Mouse (Mus musculus) adrenal gland, adult 2 months (tissue): ENCODE measurements at regions not wholly inside any gene's neighbourhood (a gene's known extent, or its start where the extent isn't known, plus 50 kb on each side); places are given as distances from the start of the nearest gene placed in this dataset.
A peak's percentile ranks its signal among the peaks of the same experiment; 100 is the strongest.

Source experiments
- DNase-seq: peaks from one replicate; pipeline ENCODE4 v3.0.0; 2021

GRCm38 (mm10) chr2:115126625-115127369, 454.7 kb upstream of the BC052040 start:
- DNase-seq, result no peak

GRCm38 (mm10) chr2:115131746-115132145, 449.8 kb upstream of the BC052040 start:
- peak; percentile 22 for DNase-seq

GRCm38 (mm10) chr2:115132165-115132592, 449.3 kb upstream of the BC052040 start:
- DNase-seq, result no peak

DNA sequence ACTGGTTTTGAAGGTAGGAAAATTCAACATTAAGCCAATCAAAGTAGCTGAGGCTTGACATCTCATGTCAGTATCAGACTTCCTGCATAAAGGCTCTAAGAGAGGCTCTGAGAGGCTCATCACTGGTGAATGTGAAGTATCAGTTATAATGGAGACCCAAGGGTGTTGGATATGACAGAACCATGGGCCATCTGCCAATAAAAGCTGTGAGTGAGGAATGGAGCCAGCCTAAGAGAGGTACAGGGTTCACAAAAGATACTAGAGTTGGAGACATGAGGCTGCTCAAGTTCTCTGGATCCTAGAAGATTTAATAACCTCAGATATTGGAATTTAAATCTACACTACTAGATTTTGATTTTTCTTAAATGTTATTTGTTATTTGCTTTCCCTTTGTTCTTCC, 440.1 kb upstream of the BC052040 start:
- no peak for DNase-seq

DNA sequence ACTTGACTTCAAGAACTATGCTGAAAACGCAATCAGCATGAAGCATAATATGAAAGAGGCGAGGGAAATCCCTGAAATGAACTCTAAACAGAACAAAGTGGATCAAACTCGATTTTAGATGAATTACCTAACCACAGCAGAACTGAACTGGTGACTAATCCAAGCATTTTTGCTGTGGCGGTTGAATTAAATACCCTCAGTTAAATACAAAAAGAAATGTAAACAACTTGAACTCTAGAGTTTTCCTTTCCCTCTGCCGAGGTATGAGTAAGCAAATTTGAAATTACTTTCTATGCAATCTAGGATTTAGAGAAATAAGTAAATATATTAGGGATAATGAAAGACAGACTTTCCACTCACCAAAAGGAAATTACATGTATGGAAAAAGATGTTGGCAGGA, 409.4 kb upstream of the BC052040 start:
- no peak for DNase-seq

DNA sequence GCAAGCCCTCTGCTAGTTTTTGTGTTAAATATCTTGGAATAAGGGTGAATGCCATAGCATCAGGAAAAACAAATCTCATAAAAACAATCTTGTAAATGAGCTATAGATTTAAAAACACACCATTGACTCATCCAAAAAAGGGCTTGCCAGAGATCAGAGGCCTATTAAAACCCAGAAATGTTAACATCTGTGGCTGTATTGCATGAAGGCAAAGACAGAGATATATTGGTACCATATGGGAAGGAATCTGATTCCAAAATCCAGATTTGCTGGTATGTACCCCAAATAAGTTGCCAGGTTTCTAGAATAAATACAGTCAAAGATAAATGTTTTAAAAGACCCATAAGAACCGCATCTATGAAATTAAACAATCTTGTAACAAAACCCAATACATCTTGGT, 404.4 kb upstream of the BC052040 start:
- no peak for DNase-seq

GRCm38 (mm10) chr2:115177896-115178295, 403.6 kb upstream of the BC052040 start:
- DNase-seq, result no peak

DNA sequence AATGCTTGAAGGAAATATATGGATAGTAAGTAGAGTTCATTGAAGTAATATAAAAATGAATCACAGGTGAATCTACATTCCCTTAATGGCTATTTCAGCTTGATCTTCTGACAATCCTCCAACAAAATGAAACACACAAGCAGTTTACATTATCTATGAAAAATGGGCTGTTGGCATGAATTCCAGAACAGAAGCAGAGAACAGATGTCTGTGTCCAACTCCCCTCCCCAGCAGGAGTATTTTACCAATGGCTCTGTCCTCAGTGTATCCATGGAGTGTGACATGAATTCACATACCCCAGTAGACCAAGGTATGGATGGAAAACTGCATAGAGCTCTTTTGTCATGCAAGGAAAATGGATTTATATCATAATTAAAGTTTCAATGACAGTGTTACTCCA, 370.3 kb upstream of the BC052040 start:
- no peak for DNase-seq

DNA sequence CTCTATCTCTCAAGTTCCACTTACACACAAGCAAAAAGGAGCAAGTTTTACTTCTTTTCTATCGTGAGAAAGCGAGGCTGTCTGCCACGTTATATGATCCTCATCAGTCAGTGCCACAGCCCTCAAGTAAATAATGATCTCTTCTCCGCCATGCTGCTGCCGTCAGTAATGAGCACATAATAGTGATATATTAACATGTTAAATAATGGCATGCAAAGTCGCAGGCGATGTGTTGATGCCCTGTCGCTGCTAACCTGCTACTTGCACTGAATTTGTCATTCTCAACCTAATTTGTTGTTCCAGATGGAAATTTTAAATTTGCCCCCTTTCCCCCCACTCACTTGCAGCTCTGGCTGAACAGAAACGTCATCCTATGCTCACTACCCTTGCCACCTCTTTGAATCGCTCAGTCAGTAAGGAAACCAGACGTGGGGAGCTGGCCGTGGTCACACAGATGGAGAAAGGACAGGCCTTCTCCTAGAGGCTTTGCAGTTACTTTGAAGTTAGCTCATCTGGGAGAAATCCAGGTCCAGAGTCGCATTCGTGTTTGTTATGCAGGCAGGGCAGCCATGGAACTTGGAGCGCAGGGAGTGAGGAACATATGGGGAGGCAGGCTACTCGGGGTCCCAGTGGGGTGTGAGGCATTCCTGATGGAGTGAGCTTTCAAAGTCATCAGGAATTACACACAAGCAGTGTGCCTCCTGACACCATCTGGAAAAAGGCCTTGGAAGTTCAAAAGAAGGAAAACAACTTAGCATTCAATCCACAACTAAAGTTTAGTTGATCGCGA, 368.1 kb upstream of the BC052040 start:
- no peak for DNase-seq

DNA sequence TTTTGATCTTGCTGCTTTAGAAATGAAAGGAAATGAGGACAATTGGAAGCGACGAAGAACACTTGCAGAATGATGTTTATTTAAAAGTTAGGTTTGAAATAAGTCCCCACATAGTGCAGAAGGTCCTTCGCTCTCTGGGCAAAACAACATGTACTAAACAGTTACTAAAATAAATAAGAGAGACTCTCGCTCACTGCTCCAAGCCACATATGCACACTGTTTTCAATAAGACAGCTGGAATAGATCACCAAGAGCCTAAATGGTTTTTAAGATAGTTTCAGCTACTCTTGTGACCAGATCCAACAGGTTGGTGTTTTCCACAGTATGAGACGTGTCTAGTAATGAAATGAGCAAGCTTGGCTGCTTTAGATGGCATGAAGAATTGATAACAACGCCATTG, 367.2 kb upstream of the BC052040 start:
- no peak for DNase-seq

GRCm38 (mm10) chr2:115230041-115230440, 351.5 kb upstream of the BC052040 start:
- no peak for DNase-seq

DNA sequence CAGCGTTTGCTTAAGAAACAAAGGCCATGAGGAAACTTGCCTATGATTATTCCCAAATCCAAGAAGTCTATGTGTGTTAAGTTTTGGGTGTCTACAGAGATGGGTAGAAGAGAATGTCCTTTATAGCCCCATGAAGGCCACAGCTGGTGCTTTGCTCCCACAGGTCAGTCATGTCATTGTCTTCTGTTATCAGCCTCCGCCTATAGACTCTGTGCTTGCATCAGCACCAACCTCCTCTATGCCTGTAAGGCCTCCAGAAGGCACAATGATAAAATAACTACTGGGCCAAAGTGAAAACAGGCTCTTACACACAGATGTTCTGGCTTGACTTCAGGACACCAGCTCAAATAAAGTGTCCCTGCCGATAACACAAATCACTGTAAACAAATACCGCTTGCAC, 333.8 kb upstream of the BC052040 start:
- DNase-seq, result no peak

- no peak for DNase-seq
Observed at GRCm38 (mm10) chr2:115250019-115250807, 331.3 kb upstream of the BC052040 start.

- no peak for DNase-seq
Observed at GRCm38 (mm10) chr2:115257391-115257790, 324.1 kb upstream of the BC052040 start.

DNA sequence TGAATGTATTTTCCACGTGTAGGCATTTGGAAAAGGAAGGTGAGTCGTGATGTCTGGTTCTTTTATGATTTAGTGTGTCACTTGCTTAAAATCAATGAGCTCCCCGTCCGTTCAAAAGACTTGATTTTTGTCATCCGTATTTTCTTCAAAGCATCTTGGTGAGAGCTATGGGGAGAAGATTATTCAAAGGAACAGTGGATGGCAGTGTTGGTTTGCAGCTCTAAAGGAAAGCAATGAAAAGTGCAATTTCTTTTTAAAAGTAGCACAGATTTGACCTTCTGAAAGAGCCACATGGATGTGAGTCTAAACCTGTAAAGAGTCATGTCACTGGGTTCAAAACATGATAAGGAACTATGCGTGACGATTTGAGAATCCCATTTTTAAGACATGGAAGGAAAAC, 313.3 kb upstream of the BC052040 start:
- DNase-seq, result no peak

- no peak for DNase-seq
Observed at GRCm38 (mm10) chr2:115277421-115277820, 304.1 kb upstream of the BC052040 start.

DNA sequence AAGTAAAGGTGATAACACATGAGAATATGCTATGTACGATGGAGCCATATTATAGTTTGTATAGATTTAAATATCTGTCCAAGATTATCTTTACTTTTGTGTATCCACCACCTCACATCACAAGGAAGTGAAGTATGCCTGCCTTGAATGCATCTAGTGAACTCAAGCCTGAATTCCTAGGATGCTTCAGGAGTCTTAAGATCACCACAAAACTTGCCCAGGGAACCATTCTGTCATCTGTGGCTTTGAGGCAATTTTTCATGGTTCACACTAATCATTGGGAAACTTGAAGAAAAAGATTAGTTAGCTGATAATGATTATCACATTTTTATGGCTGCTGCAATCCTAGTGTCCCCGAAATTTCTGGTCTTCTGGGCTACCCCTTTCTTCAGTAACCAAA, 288.5 kb upstream of the BC052040 start:
- DNase-seq, result no peak

- no peak for DNase-seq
Observed at GRCm38 (mm10) chr2:115297463-115297862, 284.1 kb upstream of the BC052040 start.

DNA sequence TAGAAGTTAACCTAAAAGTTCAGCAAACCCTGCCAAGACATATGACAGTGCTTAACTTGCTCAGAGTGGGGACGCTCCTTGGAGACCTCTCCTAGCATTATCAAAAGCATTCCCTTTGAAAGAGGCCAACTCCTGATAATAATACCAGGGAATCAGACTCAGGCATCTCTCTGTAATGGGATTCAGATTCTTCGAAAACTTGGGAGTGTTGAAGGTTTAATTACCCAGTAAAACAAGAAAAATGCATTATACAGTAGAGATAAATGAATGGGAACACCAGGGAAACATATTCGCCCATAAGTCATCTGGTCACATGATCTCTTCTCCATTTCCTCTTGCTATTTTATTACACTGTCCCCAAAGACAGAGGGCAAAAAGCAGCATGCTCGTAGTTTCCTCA, 274.3 kb upstream of the BC052040 start:
- DNase-seq, result no peak

DNA sequence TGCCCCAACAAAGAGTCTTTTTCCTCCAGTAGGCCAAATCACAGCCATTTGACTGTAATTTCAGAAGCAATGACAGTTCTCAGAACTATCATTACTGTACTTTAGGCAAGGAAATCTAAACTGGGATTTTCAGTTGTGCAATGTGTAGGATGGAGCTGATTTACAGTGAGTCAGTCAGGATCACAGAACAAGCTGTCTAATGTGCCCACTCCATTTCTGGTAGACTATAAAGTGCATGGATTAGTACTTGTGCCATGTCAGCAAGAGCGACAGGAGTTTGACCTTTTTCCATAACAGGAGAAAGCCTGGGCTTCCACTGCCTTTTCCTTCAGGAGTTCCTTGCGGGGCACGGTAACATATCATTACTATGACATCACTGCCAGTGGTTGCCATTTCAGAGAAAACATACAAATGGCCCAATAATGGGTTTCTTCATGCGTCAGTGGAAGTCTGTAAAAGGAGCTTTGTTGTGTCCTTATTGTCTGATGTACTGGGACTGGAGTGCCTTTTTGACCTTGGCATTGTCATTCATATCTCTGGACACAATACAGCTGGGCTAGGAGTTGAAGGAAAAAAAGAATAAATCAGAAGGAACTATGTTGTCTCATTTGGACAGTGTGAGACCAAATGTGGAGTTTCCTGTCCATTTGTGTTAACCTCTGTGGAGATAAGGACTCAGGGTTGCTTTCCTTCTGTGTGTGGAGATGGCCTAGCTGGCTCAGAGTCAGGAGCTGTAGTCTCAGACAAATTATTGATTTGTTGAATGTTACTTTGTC, 271.5 kb upstream of the BC052040 start:
- peak; percentile 28 for DNase-seq

DNA sequence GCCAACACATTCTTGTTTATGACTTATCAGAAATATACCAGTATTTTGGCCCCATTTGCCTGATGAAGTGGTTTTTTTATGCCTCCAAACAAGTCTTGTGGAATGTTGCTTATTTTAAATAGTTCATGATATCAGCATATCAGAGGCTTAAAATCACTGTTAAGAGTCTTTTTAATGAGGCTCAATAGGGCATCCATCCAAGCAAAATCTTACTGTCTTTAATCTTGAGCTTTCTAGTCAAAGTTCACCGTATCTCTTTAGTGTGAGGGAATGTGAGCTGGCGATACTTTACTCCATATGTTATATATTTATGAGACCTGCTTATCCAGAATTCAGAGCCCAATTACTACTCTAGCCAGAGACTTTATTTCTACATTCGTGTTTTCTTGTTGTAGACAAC, 263.0 kb upstream of the BC052040 start:
- DNase-seq, result no peak

GRCm38 (mm10) chr2:115322582-115322981, 258.9 kb upstream of the BC052040 start:
- no peak for DNase-seq
